Mouse (Mus musculus) adrenal gland (tissue): ENCODE measurements at regions not wholly inside any gene's neighbourhood (a gene's known extent, or its start where the extent isn't known, plus 50 kb on each side); places are given as distances from the start of the nearest gene placed in this dataset.

ENCODE experiments used
- intact Hi-C: fragments of 180-260 bp; cut with DNase I; formaldehyde crosslinking; loops from one replicate; pipeline ENCODE4 v1.15.1; 2025

DNA sequence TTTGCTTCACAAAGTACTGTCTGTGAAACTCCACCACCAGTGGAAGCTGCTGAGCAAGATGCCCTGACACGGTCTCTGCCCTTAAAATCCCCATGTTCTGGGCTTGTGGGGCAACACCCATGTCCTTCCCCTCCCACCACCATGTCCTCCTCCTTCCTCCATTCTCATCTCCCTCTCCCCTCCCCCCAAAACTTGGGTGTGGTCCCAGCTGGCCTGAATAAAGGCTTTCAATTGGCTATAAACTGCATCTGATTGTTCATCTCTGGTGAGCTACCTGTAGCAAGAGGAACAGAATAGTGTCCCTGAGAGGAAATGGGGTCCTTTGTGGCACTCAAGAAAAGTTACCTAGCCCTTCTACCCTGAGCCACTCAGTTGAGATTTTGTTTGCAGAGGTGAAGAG, 91.8 kb downstream of the Slc16a9 start:
- intact Hi-C loops: no loop called here

DNA sequence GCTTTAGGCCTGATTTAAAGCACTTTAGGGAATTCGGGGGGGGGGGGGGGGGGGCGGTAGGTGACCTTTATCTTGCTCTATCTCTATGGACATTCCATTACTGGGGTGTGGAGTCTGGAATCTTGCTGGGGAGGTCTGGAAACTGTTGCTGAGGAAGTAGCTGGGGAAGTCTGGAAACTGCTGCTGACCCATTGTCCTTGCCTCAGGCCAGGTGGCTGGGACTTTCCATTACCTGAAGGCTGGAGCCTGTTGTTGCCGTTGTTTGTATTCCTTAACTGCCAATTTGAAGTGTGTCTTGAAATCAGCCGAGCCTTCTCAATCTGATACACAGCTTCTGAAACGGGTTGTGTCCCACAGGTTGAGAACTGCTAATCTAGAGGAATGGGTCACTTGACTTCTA, 80.9 kb upstream of the Fam13c start:
- intact Hi-C loops: no loop called here

DNA sequence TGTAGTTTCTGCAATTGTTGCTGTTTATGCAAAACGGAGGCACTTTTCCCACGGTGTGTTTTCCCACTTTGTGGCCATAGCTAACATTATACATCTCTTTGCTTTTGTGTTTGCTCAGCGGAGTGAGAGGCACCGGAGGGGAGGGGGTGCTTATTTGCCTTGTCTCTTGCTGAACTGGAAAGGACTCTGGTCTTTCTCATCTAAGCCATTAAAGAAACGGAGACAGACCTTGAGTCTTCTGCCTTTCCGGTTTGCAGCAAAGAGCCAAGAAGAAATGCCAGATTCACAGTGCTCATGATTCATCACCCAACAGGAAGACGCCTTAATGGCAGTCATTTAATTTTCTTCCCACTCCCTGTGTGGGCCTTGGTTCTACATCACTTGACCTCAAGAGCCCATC, 80.4 kb upstream of the Fam13c start:
- intact Hi-C loops: loop anchor here (5.0 kb wide), 1 partner anchor 602 kb away; no protein-coding TSS in a partner anchor

DNA sequence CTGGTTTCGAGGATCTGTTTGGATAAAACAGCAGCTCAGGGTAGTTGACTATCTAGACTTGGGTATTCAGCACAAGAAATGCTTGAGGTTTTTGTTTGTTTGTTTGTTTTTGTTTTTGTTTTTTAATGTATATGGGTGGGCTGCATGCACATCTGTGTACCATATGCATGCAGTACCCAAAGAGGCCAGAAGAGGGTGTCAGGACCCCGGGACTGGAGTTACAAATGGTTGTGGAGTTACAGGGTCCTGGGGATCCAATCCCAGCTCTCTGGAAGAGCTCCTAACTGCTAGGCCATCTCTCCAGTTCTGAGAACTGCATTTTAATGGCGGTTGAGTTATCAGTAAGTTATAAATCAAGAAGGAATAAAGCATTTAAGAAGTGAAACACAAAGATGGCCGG, 77.2 kb upstream of the Fam13c start:
- intact Hi-C loops: loop anchor here (1.0 to 5.0 kb wide), 2 partner anchors 200 to 599 kb away; no protein-coding TSS in a partner anchor

DNA sequence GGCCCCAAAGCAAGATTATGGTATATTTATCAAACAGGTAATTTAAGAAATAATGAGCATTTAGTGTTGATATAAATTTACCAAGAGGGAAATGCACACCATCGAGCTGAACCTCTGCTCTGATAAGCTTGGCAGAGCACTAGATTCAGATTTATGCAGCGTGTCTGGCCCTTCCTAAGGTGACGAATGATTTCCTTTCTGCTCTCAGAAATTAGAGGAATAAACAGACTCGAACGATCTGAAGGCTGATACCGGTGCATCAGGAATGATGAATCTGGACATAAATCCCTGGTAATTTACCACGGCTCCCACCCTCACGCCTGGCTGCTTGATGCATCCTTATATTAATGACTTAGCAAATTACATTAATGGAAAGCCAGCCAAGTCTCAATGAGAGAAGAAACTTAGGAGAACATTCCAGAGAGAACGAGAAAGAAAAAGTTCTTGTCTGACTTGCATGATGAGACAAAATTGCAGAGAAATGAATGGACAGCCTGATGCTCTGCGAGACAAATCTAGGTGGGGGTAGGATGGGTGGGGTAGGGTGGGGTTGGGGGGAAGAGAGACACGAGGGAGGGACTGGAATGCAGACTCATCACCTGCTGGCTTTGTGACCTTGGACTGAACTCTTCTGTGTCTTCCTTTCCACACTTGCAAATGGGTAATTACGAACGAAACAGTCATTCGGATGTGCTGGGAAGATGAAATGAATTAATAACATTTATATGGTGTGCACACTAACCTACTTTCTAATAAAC, 75.9 kb upstream of the Fam13c start:
- intact Hi-C loops: loop anchor here (5.0 kb wide), 1 partner anchor 598 kb away; no protein-coding TSS in a partner anchor

DNA sequence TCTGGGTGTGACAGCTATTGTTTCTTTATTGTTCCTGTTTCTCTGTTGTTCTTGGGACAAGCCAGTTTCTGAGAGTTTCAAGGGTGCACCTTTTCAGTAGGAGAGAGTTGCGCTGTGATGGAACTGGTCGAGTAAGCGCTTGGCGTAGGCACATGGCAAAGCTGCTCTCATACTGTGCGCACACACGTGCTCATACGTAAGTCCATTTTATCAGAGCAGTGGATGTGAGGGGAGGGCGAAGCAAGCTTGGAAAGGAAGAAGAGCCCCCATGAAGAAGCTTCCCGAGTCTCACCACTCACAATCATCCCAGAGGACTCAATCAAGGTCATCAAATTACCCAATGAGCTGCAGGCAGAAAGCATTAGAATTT, 75.3 kb upstream of the Fam13c start:
- intact Hi-C loops: loop anchor here (5.0 kb wide), 1 partner anchor 597 kb away; no protein-coding TSS in a partner anchor

DNA sequence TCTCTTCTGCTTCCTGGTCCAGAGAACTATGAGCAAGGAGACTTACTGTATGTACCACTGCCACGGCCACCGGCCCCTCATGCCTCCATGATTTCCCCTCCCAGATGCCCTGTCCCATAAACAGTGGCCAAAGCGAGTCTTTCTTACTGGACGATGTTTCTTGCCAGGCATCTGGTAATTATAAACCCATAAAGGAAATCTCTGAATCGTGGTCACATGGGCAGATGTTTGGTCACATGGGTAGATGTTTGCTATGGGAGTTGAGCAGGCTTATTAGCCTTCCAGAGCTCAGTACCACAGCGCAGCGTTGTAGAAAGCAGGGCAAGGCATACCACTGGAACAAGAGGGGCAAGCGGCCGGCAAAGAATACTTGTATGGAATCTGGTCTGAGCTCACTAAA, 74.8 kb upstream of the Fam13c start:
- intact Hi-C loops: no loop called here

DNA sequence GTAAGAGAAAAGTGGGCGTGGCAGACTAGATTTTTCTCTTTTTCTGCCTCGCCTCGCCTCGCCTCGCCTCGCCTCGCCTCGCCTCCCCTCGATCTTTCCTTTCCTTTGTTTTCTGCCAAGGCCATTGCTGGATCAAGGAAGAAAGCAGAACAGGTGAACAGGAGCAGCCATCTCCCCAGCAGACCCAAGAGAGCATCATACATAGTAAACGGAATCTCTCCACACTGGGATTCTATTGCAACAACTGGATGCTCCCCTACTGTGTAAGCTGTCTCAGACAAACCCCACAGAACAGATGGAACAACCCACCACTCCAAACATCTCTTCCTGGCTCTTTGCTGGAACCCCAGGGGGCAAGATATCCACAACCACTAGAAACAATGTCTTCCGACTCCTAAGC, 72.4 kb upstream of the Fam13c start:
- intact Hi-C loops: loop anchor here (2.0 kb wide), 2 partner anchors 139 to 195 kb away; no protein-coding TSS in a partner anchor

DNA sequence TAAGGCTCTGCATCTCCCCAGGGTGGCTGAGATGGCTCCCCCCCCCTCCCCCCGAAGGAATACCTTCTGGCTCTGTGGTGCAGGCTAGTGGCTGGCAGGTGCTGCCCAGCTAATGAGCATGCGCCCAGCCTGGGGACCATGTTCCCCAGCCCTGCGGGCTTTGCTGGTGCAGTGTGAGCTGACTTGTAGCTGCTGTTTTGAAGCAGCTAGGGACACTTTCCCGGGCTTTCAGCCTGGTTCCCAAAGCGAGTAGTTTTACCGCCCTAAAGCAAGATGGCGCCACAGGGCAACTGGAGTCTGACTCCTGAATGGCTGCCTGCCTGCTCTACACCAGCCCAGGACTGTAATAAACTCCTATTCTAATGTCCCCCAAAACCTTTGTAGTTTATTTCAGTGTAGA, 71.6 kb upstream of the Fam13c start:
- intact Hi-C loops: loop anchor here (2.0 kb wide), 2 partner anchors 138 to 194 kb away; no protein-coding TSS in a partner anchor

DNA sequence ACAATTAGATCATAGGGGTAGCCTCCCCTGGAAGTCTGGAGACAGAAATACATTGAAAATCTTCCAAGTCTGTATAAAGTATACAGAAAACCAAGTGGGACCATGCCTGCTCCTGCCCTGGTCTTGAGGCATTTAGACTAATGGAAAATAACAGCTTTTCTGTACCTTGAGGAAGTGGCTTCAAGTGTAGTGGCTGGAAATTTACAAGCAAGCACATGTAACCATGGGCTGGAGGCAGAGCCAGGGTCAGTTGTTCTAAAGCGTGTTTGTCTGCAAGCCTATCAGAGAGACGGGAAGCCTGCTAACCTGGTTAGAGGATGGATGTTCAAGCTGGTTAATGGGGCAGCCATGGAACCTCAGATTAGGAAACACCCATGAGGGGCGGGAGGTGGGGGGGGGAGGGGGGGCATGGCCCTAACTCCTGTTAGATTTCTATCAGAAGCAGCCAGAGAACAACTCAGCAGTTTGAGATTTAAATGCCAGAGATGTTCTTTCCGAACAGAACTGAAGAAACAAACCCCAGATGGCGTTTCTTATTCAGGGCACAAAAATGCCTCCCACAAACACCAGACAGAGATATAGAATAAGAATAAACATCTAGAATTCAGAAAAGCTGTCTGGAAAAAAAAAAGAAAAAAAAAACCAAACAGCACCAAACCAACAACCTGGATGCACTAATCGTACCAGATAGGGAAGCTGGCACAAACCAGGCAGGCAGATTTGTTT, 67.7 kb upstream of the Fam13c start:
- intact Hi-C loops: loop anchor here (5.0 kb wide), 1 partner anchor 440 kb away; no protein-coding TSS in a partner anchor

DNA sequence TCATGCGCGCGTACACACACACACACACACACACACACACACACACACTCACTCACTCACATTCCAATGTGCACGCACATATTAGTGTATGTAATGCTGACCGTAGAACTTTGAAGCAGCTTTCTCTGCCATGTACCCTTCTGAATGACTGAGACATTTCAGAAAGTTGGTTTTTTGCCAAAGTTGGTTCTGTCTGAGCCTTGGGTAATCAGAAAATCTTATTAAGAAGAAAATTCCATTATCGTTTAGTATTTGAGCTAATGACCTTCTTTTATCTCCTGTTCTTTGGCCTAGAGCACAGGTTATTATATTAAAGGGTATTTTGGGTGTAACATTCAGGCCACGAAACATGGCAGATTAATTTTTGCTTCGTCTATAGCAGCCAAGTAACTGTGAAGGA, 67.1 kb upstream of the Fam13c start:
- intact Hi-C loops: loop anchor here (5.0 kb wide), 1 partner anchor 439 kb away; no protein-coding TSS in a partner anchor

DNA sequence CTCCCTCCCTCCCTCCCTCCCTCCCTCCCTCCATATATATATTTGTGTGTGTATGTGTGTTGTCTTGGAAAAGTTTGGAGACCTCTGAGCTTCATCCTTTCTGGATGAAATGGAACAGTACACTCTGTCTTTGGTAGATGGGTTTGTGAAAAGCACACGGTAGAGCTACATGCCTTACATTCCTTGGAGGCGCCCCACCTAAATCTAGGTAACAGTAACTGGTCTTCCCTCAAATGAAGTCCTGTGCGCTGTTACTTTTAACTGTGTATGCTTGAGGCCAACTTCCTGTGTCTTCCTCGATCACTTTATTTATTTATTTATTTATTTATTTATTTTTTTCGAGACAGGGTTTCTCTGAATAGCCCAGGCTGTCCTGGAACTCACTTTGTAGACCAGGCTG, 66.4 kb upstream of the Fam13c start:
- intact Hi-C loops: loop anchor here (5.0 kb wide), 1 partner anchor 438 kb away; no protein-coding TSS in a partner anchor

DNA sequence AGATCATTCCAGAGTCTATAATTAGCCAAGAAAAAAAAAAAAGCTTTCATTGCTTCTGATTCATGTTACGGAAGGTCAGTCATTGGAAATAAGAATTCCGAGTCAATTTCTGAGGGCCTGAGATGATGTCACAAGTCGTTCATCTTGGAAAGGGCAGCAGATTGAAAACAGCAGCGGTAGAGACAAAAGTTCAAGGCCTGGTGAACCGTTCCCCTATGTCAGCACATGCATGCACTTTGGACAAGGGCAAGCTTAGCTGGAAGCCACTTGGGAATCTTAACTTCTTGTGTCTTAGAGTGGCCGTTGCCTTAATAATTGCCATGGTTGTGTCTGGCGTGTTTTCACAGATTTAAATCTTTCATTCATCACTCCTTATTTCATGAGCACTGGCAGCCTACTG, 65.6 kb upstream of the Fam13c start:
- intact Hi-C loops: loop anchor here (5.0 kb wide), 2 partner anchors 68 to 438 kb away; partner anchors contain the start of gene Fam13c

DNA sequence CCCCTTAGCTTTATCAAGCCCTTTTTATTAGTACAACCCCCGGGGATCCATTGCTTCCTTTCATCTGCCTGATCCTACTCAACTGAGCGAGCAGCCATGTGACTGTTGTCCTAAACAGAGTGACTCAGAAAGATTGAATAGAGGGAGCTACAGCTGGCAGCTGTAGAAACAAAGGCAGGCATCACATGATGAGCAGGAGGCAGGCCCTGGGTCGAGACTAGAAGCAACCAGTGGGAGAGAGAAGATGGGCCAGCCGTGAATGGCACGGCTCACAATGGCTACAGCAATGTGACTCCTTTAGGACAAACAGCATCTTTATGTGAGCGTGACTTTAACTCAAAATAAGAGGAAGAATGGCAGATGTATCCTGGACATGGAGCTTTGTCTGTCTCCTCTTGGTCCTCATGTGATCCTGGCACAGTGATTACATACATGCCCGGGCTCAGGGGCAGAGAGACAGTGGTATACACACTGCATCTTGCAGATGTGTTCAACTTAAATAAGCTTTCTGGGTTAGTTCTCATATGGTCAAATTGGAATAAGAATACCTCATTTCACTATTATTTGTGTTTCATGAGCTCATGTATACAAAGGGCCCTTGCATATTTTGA, 60.1 kb upstream of the Fam13c start:
- intact Hi-C loops: no loop called here

DNA sequence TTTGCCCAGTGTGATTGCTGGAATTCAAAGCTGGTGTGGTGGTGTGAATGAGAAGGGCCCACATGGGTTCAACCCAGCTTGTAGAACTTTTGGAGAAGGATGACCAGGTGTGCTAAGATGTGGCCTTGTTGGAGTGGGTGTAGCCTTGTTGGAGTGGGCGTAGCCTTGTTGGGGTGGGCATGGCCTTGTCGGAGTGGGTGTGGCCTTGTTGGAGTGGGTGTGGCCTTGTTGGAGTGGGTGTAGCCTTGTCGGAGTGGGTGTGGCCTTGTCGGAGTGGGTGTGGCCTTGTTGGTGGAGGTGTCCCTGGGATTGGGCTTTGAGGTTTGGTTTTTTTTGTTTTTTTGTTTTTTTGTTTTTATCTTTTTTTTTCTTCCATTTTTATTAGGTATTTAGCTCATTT, 55.6 kb upstream of the Fam13c start:
- intact Hi-C loops: no loop called here

DNA sequence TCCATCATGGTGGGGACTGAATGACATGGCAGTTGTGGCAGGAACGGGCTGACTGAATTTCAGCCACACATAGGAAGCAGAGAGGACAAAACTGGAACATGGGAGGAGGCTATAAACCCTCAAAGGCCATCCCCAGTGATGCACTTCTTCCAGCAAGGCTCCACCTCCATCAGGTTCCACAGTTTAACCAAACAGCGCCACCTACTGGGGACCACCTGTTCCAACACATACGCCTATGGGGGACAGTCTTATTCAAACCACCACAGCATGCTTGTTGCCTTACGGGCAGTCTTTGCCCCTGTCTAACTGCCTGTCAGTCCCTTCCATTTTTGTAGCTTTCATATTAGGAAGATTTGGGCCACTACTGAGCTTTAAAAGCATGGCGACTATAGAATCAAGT, 52.6 kb upstream of the Fam13c start:
- intact Hi-C loops: no loop called here
